Mouse (Mus musculus) heart, postnatal 0 days (tissue): ENCODE measurements around the gene Gpr137. TPM values are rescaled to one million over a fixed set of nuclear protein-coding genes. Genes with fewer than 3 reads are reported as not detected.

ENCODE experiments used
- ATAC-seq: fragments of 200-750 bp; cut with Nextera tagmentation; 2 replicates; pipeline ENCODE4 v1.8.0; 2017; ENCODE audit warnings: low read depth, moderate number of reproducible peaks, moderate library complexity; ENCODE audit not compliant: insufficient read depth
- DNase-seq: peaks from one replicate; pipeline ENCODE4 v3.0.0-alpha.2; 2016; ENCODE audit warnings: low spot score
- H3K27ac ChIP-seq: fragments of 300-500 bp; sonication (generic); 2 replicates; pipeline ENCODE4 v1.5.1; 2014; ENCODE audit warnings: low read depth, mild to moderate bottlenecking
- H3K27me3 ChIP-seq: fragments of 300-500 bp; sonication (generic); 2 replicates; pipeline ENCODE4 v1.6.1; 2014; ENCODE audit warnings: low read length, mixed read lengths; ENCODE audit not compliant: control insufficient read depth, insufficient read depth
- H3K36me3 ChIP-seq: fragments of 300-500 bp; sonication (generic); replicated peaks from 2 replicates; pipeline ENCODE4 v1.6.1; 2014; ENCODE audit warnings: low read length, mixed read lengths; ENCODE audit not compliant: control insufficient read depth, insufficient read depth
- H3K4me1 ChIP-seq: fragments of 300-500 bp; sonication (generic); 2 replicates; pipeline ENCODE4 v1.6.1; 2014; ENCODE audit warnings: antibody characterized with exemption; ENCODE audit not compliant: control insufficient read depth, insufficient read depth
- H3K4me2 ChIP-seq: fragments of 300-500 bp; sonication (generic); 2 replicates; pipeline ENCODE4 v1.6.1; 2014; ENCODE audit warnings: low read depth, mild to moderate bottlenecking, low read length, moderate library complexity
- H3K4me3 ChIP-seq: fragments of 300-500 bp; sonication (generic); 2 replicates; pipeline ENCODE4 v1.5.1; 2014; ENCODE audit warnings: low read depth, low read length
- H3K9ac ChIP-seq: fragments of 300-500 bp; sonication (generic); replicated peaks from 2 replicates; pipeline ENCODE4 v1.6.1; 2014; ENCODE audit warnings: low read depth, low read length, mixed read lengths
- H3K9me3 ChIP-seq: fragments of 300-500 bp; sonication (generic); replicated peaks from 2 replicates; pipeline ENCODE4 v1.6.1; 2016; ENCODE audit warnings: low read length; ENCODE audit not compliant: control insufficient read depth
- CTCF ChIP-seq: IDR thresholded peaks from 2 replicates; pipeline ENCODE4 v1.5.1; 2016; ENCODE audit warnings: antibody characterized with exemption, control low read depth, low read depth
- EP300 ChIP-seq: IDR thresholded peaks from 2 replicates; pipeline ENCODE4 v1.6.1; 2016; ENCODE audit warnings: antibody characterized with exemption, low read depth
- WGBS: fragments of 180-500 bp; shearing (Covaris S2); extraction: QIAGEN DNeasy Blood & Tissue Kit; methylation state at CpG from one replicate; pipeline ENCODE4 v1.1.7; 2014; 5-methylcytosine and 5-hydroxymethylcytosine counted together
- polyA plus RNA-seq: library from polyadenylated mRNA; unstranded; fragments of >200 nt; fragmentation: Nextera tagmentation; extraction: Ambion mirVana; gene quantifications from 2 replicates; pipeline ENCODE4 v1.2.1, GENCODE M21; 2015
- total RNA-seq: library from RNA; depleted of rRNA; stranded (reverse); fragments of >200 nt; gene quantifications from 2 replicates; pipeline ENCODE4 v1.2.3, GENCODE M21; 2014; ENCODE audit warnings: low replicate concordance

The Gpr137 gene
- total and polyA plus RNA-seq, 2 experiments from 2014 or later, result 16.8 to 46.1 TPM

DNA sequence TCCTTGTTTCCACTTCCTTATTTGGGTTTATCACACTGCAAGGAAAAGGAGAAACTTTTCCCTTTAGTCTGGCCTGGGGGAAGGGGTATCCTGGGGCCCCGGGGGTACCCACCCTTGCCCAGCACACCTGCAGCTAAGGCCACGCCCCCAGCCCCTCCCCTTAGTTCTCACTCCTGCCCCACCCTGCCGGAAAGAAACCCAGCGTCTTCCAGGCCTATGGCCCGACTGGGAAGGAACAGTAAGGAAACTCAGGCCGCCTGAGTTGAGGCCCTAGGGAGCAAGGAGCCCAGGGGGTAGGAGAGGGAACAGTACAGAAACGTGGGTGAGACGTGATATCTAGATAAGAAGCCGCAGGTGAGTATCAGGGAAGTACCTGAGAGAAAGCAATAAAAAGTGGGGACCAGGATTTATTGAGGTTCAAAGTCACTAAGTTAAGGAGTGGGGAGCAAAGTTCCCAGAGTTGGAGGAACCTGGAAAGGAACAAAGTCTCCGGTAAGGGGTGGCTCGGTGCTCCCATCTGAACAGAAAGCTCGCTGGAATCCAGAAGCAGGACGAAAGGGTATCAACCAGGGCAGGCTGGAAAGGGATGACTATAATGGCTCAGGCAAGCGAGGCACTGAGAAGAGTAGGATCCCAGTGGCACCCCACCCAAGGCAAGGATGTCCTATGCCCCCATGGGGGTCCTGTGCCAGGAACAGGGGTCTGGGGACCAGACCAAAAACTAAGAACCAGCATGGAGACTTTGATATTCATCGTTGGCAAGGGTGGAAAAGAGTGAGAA, 26.4 kb upstream of the Gpr137 start:
- Histone ChIP-seq H3K27ac (no peak overlapping the region), H3K27me3 (no peaks in the 10 kb centered on the region), H3K9ac (peak overlapping the region; percentile 56; the same call in 1 of the 2 replicates), H3K36me3 (peaks cover 23% of the 10 kb centered on the region), H3K9me3 (no peaks in the 10 kb centered on the region), H3K4me1 (peaks cover 11% of the 10 kb centered on the region; the same call in 1 of the 2 replicates), H3K4me2 (peak overlapping the region; percentile 81), H3K4me3 (peak overlapping the region; percentile 67)
- DNase-seq (no peak), ATAC-seq (no peak)
- no peak for TF ChIP-seq EP300
- TF ChIP-seq CTCF, result no peak
- WGBS, result 23% methylated on average over 15 of the region's 15 CpGs

DNA sequence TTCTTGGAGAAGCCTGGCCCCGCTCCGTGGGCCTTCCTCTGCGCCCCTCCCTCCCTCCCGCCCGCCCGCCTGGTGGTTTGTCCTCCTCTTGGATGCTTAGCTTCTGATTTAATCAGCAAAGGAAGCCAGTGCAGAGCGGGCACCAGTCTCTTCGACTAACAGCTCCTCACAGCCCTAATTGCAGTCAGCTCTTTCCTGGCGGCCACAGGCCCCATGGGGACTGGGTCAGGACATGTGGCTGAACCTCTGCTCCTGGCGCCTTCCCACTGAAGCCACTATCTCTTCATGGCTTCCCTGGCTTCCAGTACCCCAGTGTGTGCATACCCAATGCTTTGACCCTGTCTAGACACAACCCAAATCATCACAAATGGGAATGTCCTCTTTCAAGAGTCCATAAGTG, 14.2 kb upstream of the Gpr137 start:
- no peaks in the 10 kb centered on the region for H3K27me3 ChIP-seq
- no peak for TF ChIP-seq EP300
- no peak for TF ChIP-seq CTCF
- H3K4me1 ChIP-seq, result peaks cover 30% of the 10 kb centered on the region
- no peak overlapping the region for H3K27ac ChIP-seq
- no peak overlapping the region for H3K4me3 ChIP-seq
- H3K9me3 ChIP-seq, result no peaks in the 10 kb centered on the region
- WGBS, result 75% methylated on average over 10 of the region's 10 CpGs
- no peak for DNase-seq
- H3K4me2 ChIP-seq, result no peak overlapping the region
- peaks cover 42% of the 10 kb centered on the region for H3K36me3 ChIP-seq
- no peak overlapping the region for H3K9ac ChIP-seq
- no peak for ATAC-seq

DNA sequence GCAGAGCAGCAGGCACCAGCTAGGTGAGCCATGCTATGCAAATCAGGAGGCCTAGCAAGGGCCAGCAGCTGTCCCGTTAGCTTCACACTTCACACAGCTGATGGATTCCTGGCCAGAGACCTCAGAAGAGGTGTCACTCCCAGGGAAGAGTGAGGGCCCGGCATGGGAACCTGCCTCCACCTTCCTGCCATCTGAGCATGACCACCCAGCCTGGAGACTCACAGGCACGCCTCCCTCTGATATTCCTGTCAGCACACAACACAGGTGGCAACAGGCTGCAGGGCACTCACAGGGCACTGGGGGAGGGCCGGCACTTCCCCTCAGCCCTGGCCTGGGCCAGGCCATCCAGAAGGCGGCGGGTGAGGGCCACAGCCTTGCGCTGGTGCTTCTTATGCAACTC, 13.1 kb upstream of the Gpr137 start:
- Histone ChIP-seq H3K4me2 (no peak overlapping the region), H3K27ac (peak overlapping the region; percentile 54), H3K36me3 (peaks cover 39% of the 10 kb centered on the region), H3K27me3 (no peaks in the 10 kb centered on the region), H3K4me3 (no peak overlapping the region), H3K9me3 (no peaks in the 10 kb centered on the region), H3K9ac (0 out of 2 replicates have a peak overlapping the region, but pooled peaks have one; percentile 29), H3K4me1 (peaks cover 30% of the 10 kb centered on the region)
- WGBS, result 34% methylated on average over 7 of the region's 7 CpGs
- no peak; the same call in 1 of the 2 replicates for TF ChIP-seq EP300
- peak; percentile 35 for TF ChIP-seq CTCF
- ATAC-seq (peak; percentile 53), DNase-seq (peak; percentile 75)

GRCm38 (mm10) chr19:6954046-6954445, 11.8 kb upstream of the Gpr137 start:
- Histone ChIP-seq H3K27ac (no peak overlapping the region), H3K4me2 (no peak overlapping the region), H3K27me3 (no peaks in the 10 kb centered on the region), H3K9ac (no peak overlapping the region), H3K4me3 (no peak overlapping the region), H3K36me3 (peaks cover 25% of the 10 kb centered on the region), H3K9me3 (no peaks in the 10 kb centered on the region), H3K4me1 (peaks cover 30% of the 10 kb centered on the region)
- 50% methylated on average over 9 of the region's 9 CpGs for WGBS
- ATAC-seq (no peak), DNase-seq (peak; percentile 30)
- peak; percentile 45 for TF ChIP-seq CTCF
- TF ChIP-seq EP300, result no peak

DNA sequence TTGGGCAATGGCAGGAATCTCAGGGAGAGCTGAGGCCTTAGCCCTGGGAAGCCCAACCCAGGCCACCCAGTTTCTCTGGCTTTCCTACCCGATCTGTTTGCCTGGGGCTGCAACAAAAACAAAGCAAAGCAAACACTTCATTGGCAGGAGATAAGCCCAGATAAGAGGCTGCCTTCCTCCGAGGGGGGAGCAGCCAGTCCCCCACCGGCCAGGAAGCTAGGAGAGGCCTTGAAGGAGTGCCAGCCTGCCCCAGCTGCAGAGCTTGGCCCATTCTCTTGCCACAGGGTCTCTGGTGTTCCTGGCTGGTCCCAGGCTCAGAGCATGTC, 10.4 kb upstream of the Gpr137 start:
- H3K36me3 ChIP-seq, result peaks cover 13% of the 10 kb centered on the region; the same call in 1 of the 2 replicates
- H3K9ac ChIP-seq, result peak overlapping the region; percentile 74
- peak overlapping the region; percentile 81 for H3K4me2 ChIP-seq
- H3K4me1 ChIP-seq, result peaks cover 30% of the 10 kb centered on the region
- no peaks in the 10 kb centered on the region for H3K27me3 ChIP-seq
- ATAC-seq, result no peak
- H3K9me3 ChIP-seq, result no peaks in the 10 kb centered on the region
- WGBS, result 9% methylated on average over 3 of the region's 3 CpGs
- no peak for DNase-seq
- no peak for TF ChIP-seq CTCF
- TF ChIP-seq EP300, result no peak
- H3K4me3 ChIP-seq, result peak overlapping the region; percentile 71
- H3K27ac ChIP-seq, result peak overlapping the region; percentile 96
